Mouse (Mus musculus) bone marrow, adult 2 months (tissue): ENCODE measurements around the gene Sh3rf3.

ENCODE experiments used
- CTCF ChIP-seq: fragments of 200-500 bp; IDR thresholded peaks from 2 replicates; pipeline ENCODE4 v1.5.1; 2011; ENCODE audit warnings: low read length, control low read depth; ENCODE audit not compliant: control insufficient read depth, insufficient read depth
- POLR2A ChIP-seq: fragments of 200-500 bp; IDR thresholded peaks from 2 replicates; pipeline ENCODE4 v1.6.1; 2011; ENCODE audit warnings: low read depth, mild to moderate bottlenecking, control low read depth, low read length, borderline replicate concordance; ENCODE audit not compliant: control insufficient read depth

DNA sequence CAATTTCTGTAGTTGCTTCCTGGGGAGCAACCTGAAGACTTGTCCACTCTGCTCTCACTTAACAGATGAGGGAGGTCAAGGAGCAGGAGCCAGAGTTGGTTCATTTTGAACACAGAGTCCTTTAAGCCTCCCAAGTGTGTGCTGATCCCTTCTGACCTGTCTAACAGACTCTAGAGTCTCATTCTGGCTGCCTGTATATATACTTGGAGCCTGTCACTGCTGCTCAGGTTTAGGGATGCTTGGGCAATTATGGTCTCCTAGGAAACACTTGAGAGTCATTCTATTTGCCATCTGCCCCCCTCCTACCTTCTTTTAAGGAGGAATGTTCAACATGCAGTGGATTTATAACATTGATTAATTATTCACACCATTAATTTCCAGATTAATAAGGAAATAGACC, 43.6 kb downstream of the Sh3rf3 start:
- TF ChIP-seq CTCF, result no peak
- TF ChIP-seq POLR2A, result no peak
